Mouse (Mus musculus): ENCODE data around the gene Actbl2.

DNA sequence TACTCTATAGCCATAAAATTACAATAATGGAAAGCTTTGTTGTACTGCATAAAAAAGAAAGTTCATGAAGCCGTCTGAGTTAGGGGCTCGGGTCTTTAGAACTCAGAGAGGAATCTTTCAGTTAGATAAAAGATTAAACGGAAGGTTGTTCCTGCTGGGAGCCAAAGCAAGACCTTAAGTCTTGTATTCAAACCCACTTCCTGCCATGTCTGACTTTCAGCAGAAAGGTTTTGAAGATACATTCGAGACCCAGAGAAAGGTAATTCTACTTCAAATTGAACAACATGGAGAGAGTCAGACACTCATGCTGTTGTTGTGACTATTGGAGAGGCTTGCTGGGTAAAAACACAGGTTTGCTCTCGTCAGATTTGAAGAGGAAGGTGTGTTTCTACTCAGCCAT lies 3.0 kb upstream of the Actbl2 start:
- TF ChIP-seq POLR2A (IDR thresholded peaks at IDR 0.05; ENCODE audit: low read depth, low read length) = no peak
- TF ChIP-seq CTCF (IDR thresholded peaks at IDR 0.05; ENCODE audit: borderline replicate concordance, insufficient read depth, low read length) = no peak

Data from embryonic fibroblast, embryonic 13.5 days (primary cell).